Mouse (Mus musculus) forebrain, embryonic 14.5 days (tissue): ENCODE results near the gene Tarbp2. TPM values are rescaled to one million over a fixed set of nuclear protein-coding genes. Genes with fewer than 3 reads are reported as not detected.

Source experiments
- ATAC-seq: fragments of 200-750 bp; cut with Nextera tagmentation; 2 replicates; pipeline ENCODE4 v1.8.0; 2017; ENCODE audit warnings: mild to moderate bottlenecking, moderate library complexity
- DNase-seq: peaks from one replicate; pipeline ENCODE4 v3.0.0-alpha.2; 2015; ENCODE audit warnings: low spot score
- H3K27ac ChIP-seq: fragments of 300-500 bp; sonication (generic); 2 replicates; pipeline ENCODE4 v1.5.1; 2014; ENCODE audit warnings: low read depth, mild to moderate bottlenecking, control low read depth, low read length, moderate library complexity
- H3K27me3 ChIP-seq: fragments of 300-500 bp; sonication (generic); replicated peaks from 2 replicates; pipeline ENCODE4 v1.6.1; 2014; ENCODE audit warnings: low read length, control low read depth, mixed read lengths; ENCODE audit not compliant: control insufficient read depth, insufficient read depth
- H3K36me3 ChIP-seq: fragments of 300-500 bp; sonication (generic); 2 replicates; pipeline ENCODE4 v1.6.1; 2014; ENCODE audit warnings: low read length, control low read depth; ENCODE audit not compliant: control insufficient read depth, insufficient read depth
- H3K4me1 ChIP-seq: fragments of 300-500 bp; sonication (generic); 2 replicates; pipeline ENCODE4 v1.6.1; 2014; ENCODE audit warnings: antibody characterized with exemption, low read length, control low read depth; ENCODE audit not compliant: control insufficient read depth, insufficient read depth
- H3K4me2 ChIP-seq: fragments of 300-500 bp; sonication (generic); 2 replicates; pipeline ENCODE4 v1.6.1; 2014; ENCODE audit warnings: mild to moderate bottlenecking, control low read depth, low read length
- H3K4me3 ChIP-seq: fragments of 300-500 bp; sonication (generic); 2 replicates; pipeline ENCODE4 v1.5.1; 2014; ENCODE audit warnings: low read depth, low read length, control low read depth
- H3K9ac ChIP-seq: fragments of 300-500 bp; sonication (generic); 2 replicates; pipeline ENCODE4 v1.6.1; 2014; ENCODE audit warnings: mild to moderate bottlenecking, low read length, control low read depth, moderate library complexity
- H3K9me3 ChIP-seq: fragments of 300-500 bp; sonication (generic); replicated peaks from 2 replicates; pipeline ENCODE4 v1.6.1; 2016; ENCODE audit warnings: low read length, control low read depth, mixed read lengths; ENCODE audit not compliant: control insufficient read depth
- WGBS: fragments of 180-500 bp; shearing (Covaris S2); extraction: QIAGEN DNeasy Blood & Tissue Kit; methylation state at CpG from one replicate; pipeline ENCODE4 v1.1.7; 2014; 5-methylcytosine and 5-hydroxymethylcytosine counted together
- polyA plus RNA-seq: library from polyadenylated mRNA; unstranded; fragments of >200 nt; fragmentation: Nextera tagmentation; extraction: Ambion mirVana; gene quantifications from 2 replicates; pipeline ENCODE4 v1.2.1, GENCODE M21; 2014

Gene Tarbp2
- polyA plus RNA-seq, 1 experiment from 2014 or later, result 83.9 TPM

GRCm38 (mm10) chr15:102527936-102528335 lies 9.9 kb downstream of the Tarbp2 start:
- Histone ChIP-seq H3K36me3 (peaks cover 67% of the 10 kb centered on the region), H3K9me3 (no peaks in the 10 kb centered on the region), H3K4me1 (no peaks in the 10 kb centered on the region), H3K4me3 (no peak overlapping the region), H3K27me3 (no peaks in the 10 kb centered on the region), H3K27ac (no peak overlapping the region), H3K9ac (no peak overlapping the region), H3K4me2 (no peak overlapping the region)
- ATAC-seq (no peak), DNase-seq (no peak)
- WGBS, result 81% methylated on average over 3 of the region's 3 CpGs

- 95% methylated on average over 1 of the region's 1 CpGs for WGBS
- DNase-seq (no peak), ATAC-seq (no peak)
These were observed 10.4 kb downstream of the Tarbp2 start for GRCm38 (mm10) chr15:102528396-102528795.

GRCm38 (mm10) chr15:102530566-102530965 lies 12.6 kb downstream of the Tarbp2 start:
- Histone ChIP-seq H3K9ac (no peak overlapping the region), H3K9me3 (no peaks in the 10 kb centered on the region), H3K36me3 (peaks cover 68% of the 10 kb centered on the region), H3K4me1 (no peaks in the 10 kb centered on the region), H3K4me2 (no peak overlapping the region), H3K27me3 (no peaks in the 10 kb centered on the region), H3K27ac (no peak overlapping the region), H3K4me3 (no peak overlapping the region)
- ATAC-seq, result no peak
- DNase-seq, result no peak
- WGBS, result 86% methylated on average over 4 of the region's 4 CpGs

More at GRCm38 (mm10) chr15:102528396-102528795, 10.4 kb downstream of the Tarbp2 start:
- Histone ChIP-seq H3K27me3 (no peaks in the 10 kb centered on the region), H3K4me2 (no peak overlapping the region), H3K36me3 (peaks cover 71% of the 10 kb centered on the region), H3K4me1 (no peaks in the 10 kb centered on the region), H3K4me3 (no peak overlapping the region), H3K27ac (no peak overlapping the region), H3K9me3 (no peaks in the 10 kb centered on the region), H3K9ac (no peak overlapping the region)

- no peak overlapping the region for H3K4me3 ChIP-seq
- H3K9ac ChIP-seq, result no peak overlapping the region
- WGBS, result 94% methylated on average over 4 of the region's 4 CpGs
- ATAC-seq, result no peak
- H3K4me2 ChIP-seq, result no peak overlapping the region
- no peak overlapping the region for H3K27ac ChIP-seq
- DNase-seq, result no peak
- H3K4me1 ChIP-seq, result no peaks in the 10 kb centered on the region
- H3K36me3 ChIP-seq, result peaks cover 74% of the 10 kb centered on the region
- H3K9me3 ChIP-seq, result no peaks in the 10 kb centered on the region
- no peaks in the 10 kb centered on the region for H3K27me3 ChIP-seq
These were observed 13.6 kb downstream of the Tarbp2 start for GRCm38 (mm10) chr15:102531586-102531985.

GRCm38 (mm10) chr15:102532106-102532900 lies 14.3 kb downstream of the Tarbp2 start:
- no peak overlapping the region for H3K9ac ChIP-seq
- no peak overlapping the region for H3K4me2 ChIP-seq
- H3K36me3 ChIP-seq, result peaks cover 78% of the 10 kb centered on the region
- 84% methylated on average over 3 of the region's 3 CpGs for WGBS
- no peaks in the 10 kb centered on the region for H3K9me3 ChIP-seq
- DNase-seq, result no peak
- no peak for ATAC-seq
- no peaks in the 10 kb centered on the region for H3K4me1 ChIP-seq
- H3K4me3 ChIP-seq, result no peak overlapping the region
- H3K27me3 ChIP-seq, result no peaks in the 10 kb centered on the region
- H3K27ac ChIP-seq, result no peak overlapping the region

GRCm38 (mm10) chr15:102533926-102534325 lies 15.9 kb downstream of the Tarbp2 start:
- Histone ChIP-seq H3K9ac (no peak overlapping the region), H3K4me3 (no peak overlapping the region), H3K27ac (no peak overlapping the region), H3K4me1 (no peaks in the 10 kb centered on the region), H3K27me3 (no peaks in the 10 kb centered on the region), H3K9me3 (no peaks in the 10 kb centered on the region), H3K4me2 (no peak overlapping the region), H3K36me3 (peaks cover 77% of the 10 kb centered on the region)
- ATAC-seq (no peak), DNase-seq (no peak)
- 93% methylated on average over 7 of the region's 7 CpGs for WGBS

- Histone ChIP-seq H3K9ac (no peak overlapping the region), H3K27me3 (no peaks in the 10 kb centered on the region), H3K36me3 (peaks cover 37% of the 10 kb centered on the region), H3K4me1 (peaks cover 11% of the 10 kb centered on the region; the same call in 1 of the 2 replicates), H3K4me3 (no peak overlapping the region), H3K27ac (no peak overlapping the region), H3K4me2 (no peak overlapping the region), H3K9me3 (no peaks in the 10 kb centered on the region)
- DNase-seq, result peak; percentile 54
- 77% methylated on average over 4 of the region's 4 CpGs for WGBS
- no peak for ATAC-seq
These were observed 26.8 kb downstream of the Tarbp2 start for GRCm38 (mm10) chr15:102544801-102545200.

- H3K9me3 ChIP-seq, result no peaks in the 10 kb centered on the region
- H3K36me3 ChIP-seq, result peaks cover 27% of the 10 kb centered on the region
- H3K27me3 ChIP-seq, result no peaks in the 10 kb centered on the region
- WGBS, result 76% methylated on average over 3 of the region's 3 CpGs
- H3K27ac ChIP-seq, result peak overlapping the region; percentile 89
- H3K4me3 ChIP-seq, result no peak overlapping the region
- DNase-seq (no peak), ATAC-seq (no peak)
- H3K4me2 ChIP-seq, result no peak overlapping the region
- H3K4me1 ChIP-seq, result peaks cover 11% of the 10 kb centered on the region; the same call in 1 of the 2 replicates
- no peak overlapping the region for H3K9ac ChIP-seq
These were observed 28.3 kb downstream of the Tarbp2 start for GRCm38 (mm10) chr15:102546246-102546645.

- Histone ChIP-seq H3K9me3 (no peaks in the 10 kb centered on the region), H3K4me2 (no peak overlapping the region), H3K4me1 (peaks cover 11% of the 10 kb centered on the region; the same call in 1 of the 2 replicates), H3K36me3 (peaks cover 29% of the 10 kb centered on the region), H3K27me3 (no peaks in the 10 kb centered on the region), H3K4me3 (no peak overlapping the region), H3K9ac (no peak overlapping the region), H3K27ac (peak overlapping the region; percentile 89)
- 62% methylated on average over 3 of the region's 3 CpGs for WGBS
- ATAC-seq, result peak; percentile 88
- DNase-seq, result peak; percentile 92
These were observed 28.9 kb downstream of the Tarbp2 start for GRCm38 (mm10) chr15:102546677-102547427.
